Mouse (Mus musculus) kidney, adult 8-10 months (tissue): Measurements from ENCODE around the gene Cyp2t4.

Source experiments
- DNase-seq, 2 experiments: peaks; one replicate each; pipeline ENCODE4 v3.0.0; 2022

The Cyp2t4 gene

DNA sequence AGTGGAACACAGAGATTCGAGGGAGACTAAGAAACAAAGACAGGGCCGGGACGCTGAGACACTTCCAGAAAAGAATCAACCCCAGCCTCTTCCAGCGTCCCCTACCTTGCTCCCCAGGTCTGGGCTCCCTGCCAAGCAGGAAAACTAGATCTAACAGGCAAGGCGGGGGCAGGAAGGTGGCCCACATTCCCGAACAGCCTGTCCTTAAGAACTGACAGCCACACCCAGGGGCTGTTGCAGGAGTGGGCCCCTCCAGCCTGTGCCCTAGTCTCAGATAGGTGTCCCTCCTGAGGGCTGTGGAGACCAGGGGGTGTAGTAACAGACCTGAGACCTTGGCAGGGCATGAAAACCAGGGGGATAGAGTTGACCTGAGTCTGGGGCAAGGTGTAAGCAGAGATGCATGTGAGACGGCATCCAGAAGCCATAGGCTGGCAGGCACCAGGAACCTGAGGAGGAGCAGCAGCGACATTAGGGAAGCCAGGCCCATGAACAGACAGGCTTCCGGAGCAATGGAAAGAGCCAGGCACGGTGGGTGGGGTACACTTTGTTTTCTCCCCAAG, at the start of gene Cyp2t4:
Gene Cyp2t4 (plus strand): TSS at position 510 of the 560 bp plus-strand sequence.
- peak in 1 of 2 experiments; percentile 60 for DNase-seq

DNA sequence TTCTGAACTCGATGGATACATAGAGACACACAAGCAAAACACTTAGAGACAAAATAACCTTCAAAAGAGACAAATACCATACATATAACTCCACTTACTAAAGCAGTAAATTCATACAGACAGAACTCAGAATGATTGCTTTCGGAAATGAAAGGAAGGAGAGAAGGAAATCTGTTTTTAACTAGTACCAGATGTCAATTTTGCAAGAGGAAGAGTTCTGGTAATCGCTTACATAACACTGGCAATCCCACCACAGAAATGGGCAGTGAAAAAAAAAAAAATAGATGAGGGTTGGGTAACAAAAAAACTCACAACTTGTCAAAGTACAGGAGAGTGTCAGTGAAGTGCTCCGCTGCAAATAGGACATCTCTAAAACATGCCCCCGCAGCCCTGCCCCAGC, 48.6 kb upstream of the Cyp2t4 start:
- DNase-seq: no peak

DNA sequence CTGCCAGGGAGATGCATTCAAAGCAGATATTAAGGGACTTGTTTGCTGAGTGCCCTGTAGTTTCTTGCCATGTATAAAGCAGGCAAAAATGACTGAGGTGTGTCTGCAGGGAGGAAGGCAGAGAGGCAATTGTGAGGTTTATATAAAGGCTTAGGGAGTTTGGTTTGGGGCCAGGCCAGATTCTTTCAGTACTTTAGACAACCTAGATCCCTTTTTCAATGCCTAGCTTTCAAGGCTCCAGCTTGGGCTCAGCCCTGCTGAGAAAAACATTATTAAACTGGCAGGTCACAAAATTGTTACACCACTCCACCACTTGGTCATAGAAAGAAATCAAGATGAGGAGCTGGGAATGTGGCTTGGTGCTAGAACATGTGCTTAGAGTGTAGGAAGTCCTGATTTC, 43.2 kb upstream of the Cyp2t4 start:
- DNase-seq: no peak

DNA sequence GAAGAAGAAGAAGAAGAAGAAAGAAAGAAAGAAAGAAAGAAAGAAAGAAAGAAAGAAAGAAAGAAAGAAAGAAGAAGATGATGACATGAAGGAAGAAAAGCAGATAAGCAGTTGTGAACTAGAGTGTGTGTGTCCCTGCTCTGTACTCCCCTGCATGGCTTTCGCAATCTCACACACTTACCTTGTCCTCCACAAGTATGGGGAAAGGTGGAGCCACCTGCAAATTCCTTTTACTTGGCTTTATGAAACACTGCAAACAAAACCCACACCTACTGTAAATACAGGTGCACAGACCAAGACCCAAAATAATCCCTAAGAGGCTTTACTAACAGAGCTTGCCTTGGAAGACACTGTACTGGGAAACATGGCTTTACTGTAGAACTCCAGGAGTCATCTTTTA, 42.5 kb upstream of the Cyp2t4 start:
- DNase-seq: no peak

DNA sequence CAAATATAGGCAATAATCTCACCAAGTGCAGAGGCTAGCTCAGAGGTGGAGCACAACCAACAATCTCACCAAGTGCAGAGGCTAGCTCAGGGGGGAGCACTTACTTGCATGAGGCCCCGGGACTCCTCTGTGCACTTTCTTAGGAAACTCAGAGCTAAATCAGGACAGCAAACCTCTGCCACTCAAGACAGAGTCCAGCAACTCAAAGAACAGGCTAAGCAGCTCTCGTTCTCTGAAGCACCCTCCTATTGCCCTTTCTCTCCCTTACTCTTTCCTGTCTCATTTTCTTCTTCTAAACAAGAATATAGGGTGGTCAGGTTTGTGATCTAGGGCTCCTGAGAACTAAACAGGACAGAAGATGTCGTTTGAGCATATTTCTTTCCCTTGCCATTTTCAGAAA, 41.5 kb upstream of the Cyp2t4 start:
- no peak for DNase-seq

DNA sequence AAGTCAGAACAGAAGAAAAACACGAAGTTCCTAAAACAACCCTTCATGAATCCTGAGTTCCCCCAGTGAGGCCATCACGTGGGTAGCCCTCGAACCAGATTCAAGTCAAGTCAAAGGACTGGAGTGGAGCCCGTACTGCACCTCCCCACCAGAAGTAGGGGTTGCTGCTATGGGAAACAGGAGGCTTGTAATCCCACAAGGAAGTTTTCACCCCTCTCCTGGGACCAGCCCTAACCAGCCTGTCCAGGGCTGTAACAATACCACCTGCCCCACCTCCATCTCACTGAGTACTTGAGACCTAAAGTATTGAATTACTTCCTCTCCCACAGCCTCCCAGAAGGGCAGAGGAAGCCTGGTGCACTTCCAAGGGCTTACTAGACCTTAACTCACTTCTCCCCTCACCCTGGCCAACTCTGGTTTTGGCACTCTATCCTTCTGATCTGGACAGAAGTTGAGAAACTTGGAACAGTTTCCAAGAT, 35.4 kb upstream of the Cyp2t4 start:
- peak; percentile 22 to 50 for DNase-seq

DNA sequence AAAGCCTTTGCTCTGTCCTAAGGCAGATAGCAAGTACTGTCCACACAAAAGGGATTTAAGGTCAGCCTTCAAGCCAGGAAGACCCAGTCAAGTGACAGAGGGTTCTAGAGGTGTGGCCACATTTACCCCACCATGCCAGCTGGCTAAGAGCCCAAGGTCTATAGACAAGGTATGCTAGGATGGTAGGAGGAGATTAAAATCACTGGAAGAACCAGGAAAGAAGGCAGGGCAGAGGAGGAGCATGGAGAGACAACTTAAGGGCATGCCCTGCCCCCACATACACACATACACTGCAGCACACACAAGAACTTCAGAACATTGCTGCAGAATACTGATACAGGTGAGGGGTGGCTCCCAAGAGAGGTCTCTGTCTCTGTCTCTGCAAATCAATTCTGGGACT, 33.8 kb upstream of the Cyp2t4 start, which contains the start of gene Cyp2f2:
Gene Cyp2f2 (plus strand): TSS at position 234 of the 400 bp plus-strand sequence.
- no peak for DNase-seq

DNA sequence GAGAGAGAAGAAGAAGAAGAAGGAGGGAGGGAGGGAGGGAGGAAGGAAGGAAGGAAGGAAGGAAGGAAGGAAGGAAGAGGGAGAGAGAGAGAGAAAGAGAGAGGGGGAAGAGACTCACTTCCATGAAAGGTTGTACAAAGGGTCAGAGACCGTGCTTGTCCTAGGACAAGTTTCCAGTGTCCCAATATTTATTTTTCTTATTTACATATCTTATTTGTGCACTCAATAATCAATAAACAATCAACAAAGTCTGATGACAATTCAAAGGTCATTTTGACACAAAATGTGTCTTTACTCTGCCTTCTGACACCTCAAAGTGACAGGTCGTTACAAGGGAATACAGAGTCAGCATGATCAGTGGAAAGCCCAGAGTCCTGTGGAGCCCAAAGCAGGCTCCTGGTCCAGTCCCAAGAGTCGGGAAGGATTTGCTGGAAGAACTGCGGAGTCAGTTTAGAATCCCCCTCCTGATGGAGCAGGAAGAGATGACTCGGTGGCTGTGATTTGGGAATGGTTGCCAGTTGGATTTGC, 29.1 kb upstream of the Cyp2t4 start:
- DNase-seq: no peak

DNA sequence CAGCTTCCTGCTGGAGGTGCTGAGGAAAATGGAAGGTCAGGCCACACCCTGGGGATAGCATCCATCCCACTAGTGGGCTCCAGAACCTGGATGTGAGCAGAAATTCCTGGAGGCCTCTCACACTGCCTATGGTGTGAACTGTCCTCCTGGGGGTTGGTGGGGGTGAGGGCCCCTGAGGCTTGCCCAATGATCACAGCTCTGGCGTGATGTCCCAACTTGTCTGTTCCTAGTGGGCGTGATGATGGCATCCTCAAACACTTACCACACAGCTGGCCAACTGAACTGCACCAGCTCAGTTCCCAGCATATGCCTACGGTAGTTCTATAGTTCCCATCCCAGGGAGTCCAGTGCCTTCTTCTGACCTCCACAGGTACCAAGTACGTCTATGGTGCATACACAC, 28.5 kb upstream of the Cyp2t4 start:
- DNase-seq: no peak

DNA sequence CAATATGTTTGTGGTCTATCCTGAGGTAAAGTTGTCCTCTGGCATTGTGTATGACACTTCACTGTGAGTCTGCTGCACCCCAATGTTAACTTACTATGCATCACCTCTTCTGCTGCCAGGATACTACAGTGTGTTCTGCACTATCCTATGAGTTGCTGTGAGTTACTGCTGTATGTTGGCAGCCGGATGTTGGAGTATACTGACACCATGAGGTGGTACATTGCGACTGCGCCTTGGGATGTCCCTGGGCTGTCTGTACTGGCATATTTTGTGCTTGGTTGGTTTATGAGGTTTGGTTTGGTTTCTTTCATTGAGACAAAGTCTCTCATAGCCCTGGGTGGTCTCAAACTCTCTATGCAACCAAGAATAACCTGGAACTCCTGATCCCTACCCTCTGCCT, 25.4 kb upstream of the Cyp2t4 start:
- peak; percentile 22 to 62 for DNase-seq

DNA sequence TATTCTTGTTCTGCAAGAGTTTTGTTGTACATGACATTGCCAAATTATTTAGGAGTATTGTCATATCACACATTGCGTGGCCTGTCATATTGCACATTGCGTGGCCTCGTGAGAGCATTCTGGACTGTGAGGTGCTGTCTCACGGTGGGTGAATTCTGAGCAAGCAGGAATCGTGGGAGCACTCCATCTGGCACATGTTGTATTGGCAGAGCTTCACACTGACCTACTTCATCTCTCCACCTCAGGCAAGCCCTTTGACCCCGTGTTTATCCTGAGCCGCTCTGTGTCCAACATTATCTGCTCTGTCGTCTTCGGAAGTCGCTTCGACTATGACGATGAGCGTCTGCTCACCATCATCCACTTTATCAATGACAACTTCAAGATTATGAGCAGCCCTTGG, 24.6 kb upstream of the Cyp2t4 start:
- DNase-seq: peak in 1 of 2 experiments; percentile 40

DNA sequence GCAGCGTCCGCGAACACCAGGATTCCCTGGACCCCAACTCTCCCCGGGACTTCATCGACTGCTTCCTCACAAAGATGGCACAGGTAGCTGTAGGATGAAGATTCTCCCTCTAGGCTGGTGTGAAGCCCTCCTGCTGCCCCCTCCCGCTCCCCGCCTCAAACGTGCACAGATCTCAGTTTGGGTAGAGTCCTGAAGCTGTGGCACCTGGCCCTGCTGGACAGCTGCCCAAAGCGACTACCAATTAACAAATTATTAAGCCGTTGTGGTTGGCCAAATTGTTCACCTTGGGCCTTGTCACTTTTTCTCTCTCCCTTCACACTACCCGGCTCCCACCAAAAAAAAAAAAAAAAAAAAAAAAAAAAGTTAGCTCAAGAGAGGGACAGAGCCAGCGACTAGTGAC, 23.7 kb upstream of the Cyp2t4 start:
- peak; percentile 40 to 73 for DNase-seq

DNA sequence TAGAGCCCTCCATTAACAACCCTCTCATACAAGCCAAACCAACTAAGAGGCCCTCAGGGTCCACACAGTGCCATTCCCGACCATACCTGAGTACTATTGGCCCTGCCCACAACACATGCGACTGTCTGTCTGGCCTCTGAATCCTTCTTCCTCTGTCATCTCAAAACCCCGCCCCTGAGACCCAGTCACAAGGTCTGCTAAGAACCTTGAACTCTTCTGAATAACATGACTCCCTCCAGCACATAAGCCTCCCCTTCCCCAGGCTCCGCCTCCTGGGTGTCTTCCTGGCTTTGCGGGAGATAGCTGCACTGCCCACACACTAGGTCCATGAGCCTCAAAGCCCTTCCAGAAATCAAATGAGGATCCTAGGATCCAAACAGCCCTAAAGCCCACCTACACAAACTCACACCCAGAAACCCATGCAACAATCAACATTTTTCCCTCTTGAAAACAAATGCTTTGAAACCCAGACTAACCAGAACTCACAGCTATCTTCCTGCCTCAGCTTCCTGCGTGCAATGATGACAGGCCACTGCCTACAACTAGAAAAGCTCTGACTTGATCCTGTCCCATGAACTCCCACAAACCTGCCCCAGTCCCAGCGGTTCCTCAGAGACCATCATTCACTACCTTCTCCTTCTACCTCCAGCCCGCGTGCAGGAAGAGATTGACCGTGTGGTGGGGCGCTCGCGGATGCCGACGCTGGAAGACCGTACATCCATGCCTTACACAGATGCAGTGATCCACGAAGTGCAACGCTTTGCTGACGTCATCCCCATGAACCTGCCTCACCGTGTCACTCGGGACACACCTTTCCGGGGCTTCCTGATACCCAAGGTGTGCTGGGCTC, 22.8 kb upstream of the Cyp2t4 start:
- DNase-seq: peak; percentile 60 to 72

DNA sequence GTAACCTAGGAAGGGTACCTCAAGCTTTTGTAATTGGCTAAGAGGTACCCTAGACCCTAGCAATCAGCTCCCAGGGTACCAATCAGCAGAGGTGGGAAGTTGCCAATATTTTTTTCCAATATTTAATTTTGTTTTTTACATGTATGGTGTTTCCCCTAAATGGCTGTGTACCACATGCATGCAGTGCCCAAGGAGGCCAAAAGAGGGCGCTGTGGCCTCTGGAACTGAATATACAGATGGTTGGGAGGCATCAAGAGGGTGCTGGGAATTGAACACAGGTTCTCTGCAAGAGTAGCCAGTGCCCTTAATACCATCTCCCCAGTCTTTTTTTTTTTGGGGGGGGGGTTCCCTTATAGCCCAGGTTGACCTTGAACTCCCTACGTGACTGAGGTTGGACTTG, 22.1 kb upstream of the Cyp2t4 start:
- DNase-seq: no peak

DNA sequence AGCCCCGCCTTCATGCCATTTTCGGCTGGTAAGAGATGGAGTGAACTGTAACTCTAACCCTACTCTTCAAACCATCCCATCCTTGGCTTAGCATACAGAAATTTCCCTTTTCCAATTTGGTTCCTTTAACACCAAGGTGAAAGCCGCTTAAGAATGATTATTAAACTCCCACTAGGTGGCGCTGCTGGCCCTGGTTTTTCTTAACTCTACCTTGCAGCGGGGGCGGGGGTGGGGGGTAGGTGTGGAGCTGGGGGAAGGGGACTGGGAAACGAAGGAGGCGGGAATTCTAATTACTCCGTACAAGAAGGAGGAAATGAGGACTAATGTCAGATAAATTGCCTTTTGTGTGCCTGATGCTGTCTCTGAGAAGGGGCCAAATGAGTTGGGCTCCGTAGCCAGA, 20.9 kb upstream of the Cyp2t4 start:
- DNase-seq: peak; percentile 30 to 65

DNA sequence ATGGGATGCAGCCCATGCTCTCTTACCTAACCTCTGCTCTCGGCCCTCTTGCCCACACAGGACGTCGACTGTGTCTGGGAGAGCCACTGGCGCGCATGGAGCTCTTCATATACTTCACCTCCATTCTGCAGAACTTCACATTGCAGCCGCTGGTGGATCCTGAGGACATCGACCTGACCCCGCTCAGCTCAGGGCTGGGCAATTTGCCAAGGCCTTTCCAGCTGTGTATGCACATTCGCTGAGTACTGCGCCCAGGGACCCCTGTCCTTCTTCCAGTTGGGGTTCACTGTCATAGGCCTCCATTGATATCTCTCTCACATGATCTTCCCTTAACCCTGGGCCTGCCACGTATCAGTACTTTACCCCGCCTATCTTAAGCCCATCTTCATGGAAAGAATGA, 20.4 kb upstream of the Cyp2t4 start:
- DNase-seq: peak; percentile 60 to 65

DNA sequence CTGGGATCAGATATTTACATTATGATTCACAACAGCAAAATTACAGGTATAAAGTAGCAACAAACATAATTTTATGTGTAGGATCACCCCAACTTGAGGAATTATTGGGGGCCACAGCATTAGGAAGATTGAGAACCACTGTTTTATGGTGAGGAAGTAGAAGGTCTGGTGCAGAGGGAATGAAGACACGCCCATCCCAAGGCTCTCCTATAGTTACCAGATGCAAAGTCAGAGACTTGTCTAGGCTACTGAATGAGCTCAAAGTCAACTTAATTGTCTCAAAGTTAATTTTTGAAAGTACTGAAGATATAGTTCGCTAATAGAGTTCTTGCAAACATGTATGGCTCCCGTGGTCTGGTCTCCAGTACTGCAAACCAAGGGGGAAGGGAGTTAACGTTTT, 19.8 kb upstream of the Cyp2t4 start:
- no peak for DNase-seq

DNA sequence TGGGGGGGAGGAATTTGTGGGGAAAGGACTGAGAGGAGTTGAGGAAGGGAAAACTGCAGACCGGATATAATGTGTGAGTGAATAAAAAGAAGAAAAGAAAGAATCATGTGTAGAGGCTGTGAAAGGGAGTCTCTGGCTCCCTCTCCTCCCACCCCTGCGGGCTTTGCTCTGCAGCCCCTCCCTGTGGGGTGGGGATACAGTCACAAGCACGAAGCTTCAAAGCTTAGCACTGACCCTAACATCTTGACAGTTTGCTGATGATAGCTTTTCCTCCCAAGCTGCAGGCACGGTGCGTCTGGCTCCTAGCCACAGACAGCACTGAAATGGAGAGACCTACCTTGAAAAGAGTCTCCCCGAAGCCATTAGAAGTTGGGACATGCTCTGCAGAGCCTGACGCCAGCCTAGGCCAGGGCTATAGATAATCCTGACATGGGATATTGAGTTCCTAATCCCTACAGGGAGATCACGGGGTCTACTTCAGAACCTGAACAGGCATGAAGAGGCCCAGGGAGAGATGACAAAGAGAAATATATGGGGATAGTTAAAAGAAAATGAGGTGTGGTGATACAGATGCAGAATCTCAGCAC, 17.0 kb upstream of the Cyp2t4 start:
- no peak for DNase-seq

DNA sequence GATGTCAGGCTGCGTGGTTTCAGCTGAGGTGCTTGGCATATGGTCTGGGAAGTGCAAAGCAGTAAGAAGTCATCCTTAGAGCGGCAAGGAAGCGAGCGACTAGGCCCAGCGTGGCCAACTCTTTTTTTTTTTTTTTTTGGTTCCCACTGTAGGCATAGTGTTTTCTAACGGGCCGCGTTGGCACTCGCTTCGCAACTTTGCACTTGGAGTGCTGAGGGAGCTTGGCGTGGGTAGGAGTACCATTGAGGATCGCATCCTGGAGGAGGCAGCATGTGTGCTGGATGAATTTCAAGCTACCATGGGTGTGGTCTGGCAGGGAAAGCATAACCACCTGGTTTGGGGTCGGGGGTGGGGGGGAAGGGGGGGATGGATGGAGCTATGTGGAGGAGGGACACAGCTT, 2.5 kb downstream of the Cyp2t4 start:
- DNase-seq: no peak

DNA sequence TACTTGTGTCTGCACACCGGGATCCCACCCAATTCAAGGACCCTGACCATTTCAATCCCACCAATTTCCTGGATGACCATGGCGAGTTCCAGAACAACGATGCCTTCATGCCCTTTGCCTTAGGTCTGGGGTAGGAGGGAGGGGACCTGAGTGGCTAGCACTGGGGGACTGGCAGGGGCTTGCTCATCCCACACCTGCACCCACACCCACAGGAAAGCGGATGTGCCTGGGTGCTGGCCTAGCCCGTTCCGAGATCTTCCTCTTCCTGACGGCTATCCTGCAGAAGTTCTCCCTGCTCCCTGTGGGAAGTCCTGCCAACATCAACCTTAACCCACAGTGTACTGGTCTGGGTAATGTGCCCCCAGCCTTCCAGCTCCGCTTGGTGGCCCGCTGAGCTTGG, 4.7 kb downstream of the Cyp2t4 start:
- no peak for DNase-seq

DNA sequence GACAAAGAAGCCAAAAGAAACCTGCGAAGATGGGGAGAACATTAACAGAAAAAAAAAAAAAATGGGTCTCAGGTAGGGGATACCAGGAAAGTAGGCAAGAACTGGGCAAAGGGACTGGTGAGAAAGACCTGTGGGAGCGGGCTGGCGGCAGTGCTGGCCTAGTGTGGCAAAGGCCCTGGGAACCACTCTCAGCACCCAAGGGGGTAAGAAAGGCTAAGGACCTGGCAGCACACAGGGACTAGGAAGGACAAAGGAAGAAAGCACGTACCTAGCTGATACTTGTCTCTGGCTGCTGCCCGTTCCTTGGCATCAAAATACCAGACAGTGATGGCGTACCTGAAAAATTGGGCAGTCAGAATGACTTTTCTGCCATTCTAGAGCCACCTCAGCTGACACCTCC, 5.7 kb downstream of the Cyp2t4 start:
- DNase-seq: no peak

DNA sequence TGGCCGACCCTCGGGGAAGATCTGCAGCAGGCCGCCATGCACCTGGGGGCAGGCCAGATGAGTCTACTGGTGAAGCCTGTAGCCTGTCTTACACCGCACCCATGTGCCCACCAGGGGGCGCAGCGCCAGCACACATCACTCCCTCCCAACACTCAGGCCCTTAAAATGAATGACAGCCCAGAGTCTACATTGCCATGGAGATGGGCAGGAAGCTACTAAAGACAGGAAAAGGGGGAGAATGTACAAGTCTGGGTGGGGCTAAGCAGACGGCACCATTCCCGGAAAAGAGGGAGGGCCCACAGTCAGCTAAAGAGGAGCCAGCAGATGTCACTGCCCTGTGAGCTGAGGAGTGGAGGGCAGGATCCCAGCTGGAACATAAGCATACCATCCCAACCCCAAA, 6.4 kb downstream of the Cyp2t4 start:
- peak; percentile 88 to 89 for DNase-seq

DNA sequence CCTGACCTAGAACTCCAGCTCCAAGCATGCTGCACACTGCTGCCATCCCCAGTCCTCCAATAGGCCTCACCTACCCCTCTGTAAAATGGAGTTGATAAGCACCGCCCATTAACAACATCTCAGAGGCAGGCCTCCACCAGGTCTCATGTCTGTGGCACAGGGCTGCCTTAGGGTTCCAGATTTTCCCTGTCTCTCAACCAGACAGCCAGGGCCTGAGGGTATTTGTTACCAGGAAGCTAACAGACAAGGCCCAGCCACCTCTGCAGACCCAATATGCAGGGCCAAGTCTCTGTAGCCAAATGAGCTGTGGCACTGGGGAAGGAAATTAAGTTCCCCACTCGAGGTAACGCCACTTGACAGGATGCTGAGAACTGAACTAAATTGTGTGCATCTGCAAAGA, 7.4 kb downstream of the Cyp2t4 start:
- no peak for DNase-seq

DNA sequence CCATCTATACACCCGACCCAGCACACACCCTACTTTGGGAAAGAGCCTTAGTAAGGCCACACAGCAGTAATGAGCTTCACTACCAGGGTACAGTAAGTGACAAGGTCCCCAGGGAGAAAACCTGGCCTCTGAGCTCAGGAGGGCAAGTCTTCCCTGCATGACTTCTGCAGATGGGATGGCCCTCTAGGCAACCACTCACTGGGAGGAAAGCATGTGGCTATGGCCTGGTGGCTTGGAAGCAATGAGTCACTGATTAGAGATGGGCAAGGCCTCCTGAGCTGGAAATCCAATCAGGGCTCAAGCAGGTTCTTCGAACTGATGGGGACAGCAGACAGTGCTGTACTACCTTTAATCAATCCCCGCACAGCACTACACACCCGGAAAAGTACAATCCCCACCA, 8.2 kb downstream of the Cyp2t4 start:
- no peak for DNase-seq
